Mouse (Mus musculus) stomach, postnatal 0 days (tissue): ENCODE measurements around the gene Ccdc151.

ENCODE experiments used
- CTCF ChIP-seq: IDR thresholded peaks from 2 replicates; pipeline ENCODE4 v1.5.1; 2016; ENCODE audit warnings: antibody characterized with exemption, low read depth, mild to moderate bottlenecking, moderate library complexity
- EP300 ChIP-seq: optimal IDR thresholded peaks from 2 replicates; pipeline ENCODE3; 2016; ENCODE audit warnings: antibody characterized with exemption

DNA sequence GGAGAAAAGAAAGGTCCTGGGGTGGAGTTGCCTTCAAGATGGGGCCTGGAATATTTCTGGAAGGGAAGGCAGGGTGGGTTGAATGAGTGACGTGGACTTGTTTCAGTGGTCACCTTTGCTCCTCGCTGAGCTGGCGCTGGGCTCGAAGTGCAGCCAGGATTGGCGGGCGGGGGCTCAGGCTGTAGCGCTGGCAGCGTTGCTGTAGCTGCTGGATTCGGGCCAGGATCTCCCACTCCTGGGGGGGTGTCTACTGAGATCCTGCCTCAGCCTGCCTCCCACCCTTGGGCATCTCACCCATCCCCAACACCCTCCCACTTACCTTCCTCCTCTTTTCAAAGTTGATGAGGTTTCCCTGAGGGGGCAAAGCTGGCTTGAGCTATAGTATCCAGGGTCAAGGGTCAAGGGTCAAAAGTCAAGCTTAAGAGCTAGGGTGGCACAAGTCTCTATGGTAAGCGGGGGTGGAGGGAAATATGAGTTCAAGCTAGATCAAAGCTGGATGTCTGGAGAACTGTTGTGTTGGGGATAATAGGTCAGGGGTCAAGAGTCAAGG, 25.7 kb downstream of the Ccdc151 start:
- TF ChIP-seq EP300 = no peak
- TF ChIP-seq CTCF = no peak
